Mouse (Mus musculus) liver, embryonic 16.5 days (tissue): Measurements from ENCODE around the gene Gm20696. TPM values are rescaled to one million over a fixed set of nuclear protein-coding genes. Genes with fewer than 3 reads are reported as not detected.

ENCODE experiments used
- ATAC-seq: fragments of 200-750 bp; cut with Nextera tagmentation; 2 replicates; pipeline ENCODE4 v1.8.0; 2017; ENCODE audit warnings: low read depth, mild to moderate bottlenecking, moderate number of reproducible peaks, moderate library complexity
- H3K27ac ChIP-seq: fragments of 300-500 bp; sonication (generic); 2 replicates; pipeline ENCODE4 v1.5.1; 2014; ENCODE audit warnings: mild to moderate bottlenecking, low read length
- H3K27me3 ChIP-seq: fragments of 300-500 bp; sonication (generic); 2 replicates; pipeline ENCODE4 v1.6.1; 2014; ENCODE audit warnings: low read depth, low read length, mixed read lengths; ENCODE audit not compliant: control insufficient read depth, insufficient read depth
- H3K36me3 ChIP-seq: fragments of 300-500 bp; sonication (generic); 2 replicates; pipeline ENCODE4 v1.6.1; 2014; ENCODE audit warnings: mild to moderate bottlenecking; ENCODE audit not compliant: control insufficient read depth, insufficient read depth
- H3K4me1 ChIP-seq: fragments of 300-500 bp; sonication (generic); 2 replicates; pipeline ENCODE4 v1.6.1; 2014; ENCODE audit warnings: low read depth, low read length, mixed read lengths; ENCODE audit not compliant: control insufficient read depth
- H3K4me2 ChIP-seq: fragments of 300-500 bp; sonication (generic); 2 replicates; pipeline ENCODE4 v1.6.1; 2014; ENCODE audit warnings: low read depth, low read length, mixed read lengths
- H3K4me3 ChIP-seq: fragments of 300-500 bp; sonication (generic); 2 replicates; pipeline ENCODE4 v1.5.1; 2014; ENCODE audit warnings: low read depth, mild to moderate bottlenecking, low read length
- H3K9ac ChIP-seq: fragments of 300-500 bp; sonication (generic); 2 replicates; pipeline ENCODE4 v1.6.1; 2014; ENCODE audit warnings: low read depth, low read length
- H3K9me3 ChIP-seq: fragments of 300-500 bp; sonication (generic); replicated peaks from 2 replicates; pipeline ENCODE4 v1.6.1; 2016; ENCODE audit warnings: low read length; ENCODE audit not compliant: control insufficient read depth
- WGBS: fragments of 180-500 bp; shearing (Covaris S2); extraction: QIAGEN DNeasy Blood & Tissue Kit; methylation state at CpG from one replicate; pipeline ENCODE4 v1.1.7; 2014; ENCODE audit not compliant: insufficient replicate concordance; 5-methylcytosine and 5-hydroxymethylcytosine counted together
- polyA plus RNA-seq: library from polyadenylated mRNA; unstranded; fragments of >200 nt; fragmentation: Nextera tagmentation; extraction: Ambion mirVana; gene quantifications from 2 replicates; pipeline ENCODE4 v1.2.1, GENCODE M21; 2015

The Gm20696 gene
- polyA plus RNA-seq, 1 experiment from 2014 or later: 0.35 TPM

GRCm38 (mm10) chr6:99310529-99310928, 356.1 kb downstream of the Gm20696 start:
- H3K9me3 ChIP-seq: no peaks in the 10 kb centered on the region

GRCm38 (mm10) chr6:99310171-99310500, 356.5 kb downstream of the Gm20696 start:
- H3K36me3 ChIP-seq: no peaks in the 10 kb centered on the region
- 69% methylated on average over 3 of the region's 3 CpGs for WGBS
- no peak overlapping the region for H3K4me3 ChIP-seq
- no peak overlapping the region for H3K4me2 ChIP-seq
- H3K27me3 ChIP-seq: no peaks in the 10 kb centered on the region
- no peak overlapping the region for H3K9ac ChIP-seq
- no peaks in the 10 kb centered on the region for H3K9me3 ChIP-seq
- H3K4me1 ChIP-seq: no peaks in the 10 kb centered on the region
- ATAC-seq: no peak
- H3K27ac ChIP-seq: no peak overlapping the region

More at GRCm38 (mm10) chr6:99310529-99310928, 356.1 kb downstream of the Gm20696 start:
- Histone ChIP-seq H3K27me3 (no peaks in the 10 kb centered on the region), H3K4me2 (no peak overlapping the region), H3K27ac (no peak overlapping the region), H3K36me3 (no peaks in the 10 kb centered on the region), H3K4me1 (no peaks in the 10 kb centered on the region), H3K4me3 (no peak overlapping the region), H3K9ac (no peak overlapping the region)
- no peak for ATAC-seq
- WGBS: 81% methylated on average over 12 of the region's 12 CpGs

GRCm38 (mm10) chr6:99309466-99310170, 357.0 kb downstream of the Gm20696 start:
- 63% methylated on average over 14 of the region's 14 CpGs for WGBS

GRCm38 (mm10) chr6:99305751-99306150, 360.8 kb downstream of the Gm20696 start:
- ATAC-seq: no peak
- H3K9ac ChIP-seq: no peak overlapping the region
- no peaks in the 10 kb centered on the region for H3K36me3 ChIP-seq
- no peak overlapping the region for H3K4me3 ChIP-seq
- no peaks in the 10 kb centered on the region for H3K9me3 ChIP-seq
- H3K27me3 ChIP-seq: no peaks in the 10 kb centered on the region
- no peak overlapping the region for H3K4me2 ChIP-seq
- no peaks in the 10 kb centered on the region for H3K4me1 ChIP-seq
- WGBS: 61% methylated on average over 3 of the region's 3 CpGs
- H3K27ac ChIP-seq: no peak overlapping the region

More at GRCm38 (mm10) chr6:99309466-99310170, 357.0 kb downstream of the Gm20696 start:
- Histone ChIP-seq H3K4me2 (no peak overlapping the region), H3K36me3 (no peaks in the 10 kb centered on the region), H3K9ac (no peak overlapping the region), H3K4me1 (no peaks in the 10 kb centered on the region), H3K9me3 (no peaks in the 10 kb centered on the region), H3K27ac (no peak overlapping the region), H3K4me3 (no peak overlapping the region), H3K27me3 (no peaks in the 10 kb centered on the region)
- no peak for ATAC-seq

GRCm38 (mm10) chr6:99305236-99305635, 361.4 kb downstream of the Gm20696 start:
- Histone ChIP-seq H3K4me3 (no peak overlapping the region), H3K9me3 (no peaks in the 10 kb centered on the region), H3K4me1 (no peaks in the 10 kb centered on the region), H3K9ac (no peak overlapping the region), H3K4me2 (no peak overlapping the region), H3K27me3 (no peaks in the 10 kb centered on the region), H3K27ac (no peak overlapping the region), H3K36me3 (no peaks in the 10 kb centered on the region)
- no peak for ATAC-seq
- WGBS: 68% methylated on average over 3 of the region's 3 CpGs

- Histone ChIP-seq H3K36me3 (no peaks in the 10 kb centered on the region), H3K4me1 (no peaks in the 10 kb centered on the region), H3K9ac (no peak overlapping the region), H3K27ac (no peak overlapping the region), H3K4me2 (no peak overlapping the region), H3K9me3 (no peaks in the 10 kb centered on the region), H3K27me3 (no peaks in the 10 kb centered on the region), H3K4me3 (no peak overlapping the region)
- no peak for ATAC-seq
- WGBS: 50% methylated on average over 6 of the region's 6 CpGs
Observed at GRCm38 (mm10) chr6:99302662-99303435, 363.7 kb downstream of the Gm20696 start.

- 55% methylated on average over 8 of the region's 8 CpGs for whole genome bisulfite sequencing
- Histone ChIP-seq H3K9me3 (no peaks in the 10 kb centered on the region), H3K36me3 (no peaks in the 10 kb centered on the region), H3K4me3 (no peak overlapping the region), H3K27me3 (no peaks in the 10 kb centered on the region), H3K4me1 (no peaks in the 10 kb centered on the region), H3K4me2 (no peak overlapping the region), H3K27ac (no peak overlapping the region), H3K9ac (no peak overlapping the region)
- ATAC-seq: no peak
Observed at GRCm38 (mm10) chr6:99301923-99302322, 364.7 kb downstream of the Gm20696 start.

GRCm38 (mm10) chr6:99300235-99300634, 366.4 kb downstream of the Gm20696 start:
- Histone ChIP-seq H3K9me3 (no peaks in the 10 kb centered on the region), H3K4me3 (no peak overlapping the region), H3K4me2 (no peak overlapping the region), H3K27me3 (no peaks in the 10 kb centered on the region), H3K36me3 (no peaks in the 10 kb centered on the region), H3K9ac (no peak overlapping the region), H3K4me1 (no peaks in the 10 kb centered on the region), H3K27ac (no peak overlapping the region)
- 79% methylated on average over 6 of the region's 6 CpGs for WGBS
- ATAC-seq: no peak

- WGBS: 73% methylated on average over 14 of the region's 14 CpGs
- ATAC-seq: no peak
- Histone ChIP-seq H3K9me3 (no peaks in the 10 kb centered on the region), H3K4me3 (no peak overlapping the region), H3K36me3 (no peaks in the 10 kb centered on the region), H3K9ac (no peak overlapping the region), H3K27ac (no peak overlapping the region), H3K27me3 (no peaks in the 10 kb centered on the region), H3K4me1 (no peaks in the 10 kb centered on the region), H3K4me2 (no peak overlapping the region)
Observed at GRCm38 (mm10) chr6:99299196-99299595, 367.4 kb downstream of the Gm20696 start.
